In genomic region chr5:141379836-141380773, GRCm38 (mm10) we compare ENCODE assay signal across 11 mouse cellular contexts.
DNase-seq lines count a peak whose midpoint lies in the region; ATAC-seq and TF ChIP-seq lines count a peak whose summit lies in the region.
"Had no signal": no experiment of that assay in that cellular context is flagged by ENCODE, and none has a peak within 500 bp of the region (broad histone marks: within the 10 kb centered on the region; RNA-seq: fewer than 3 reads in every experiment).

No protein-coding gene starts in this region.

- TF ChIP-seq POLR2A in liver, adult 2 months (IDR thresholded peaks at IDR 0.05; ENCODE audit: extremely low read depth, insufficient read depth, low read length) = no peak

- no peaks in the 10 kb centered on the region for H3K36me3 ChIP-seq in liver, adult 2 months (ENCODE audit: control insufficient read depth, insufficient read depth, low read length)
- H3K36me3 ChIP-seq in hindbrain, embryonic 12.5 days = no peaks in the 10 kb centered on the region
- no peaks in the 10 kb centered on the region for H3K36me3 ChIP-seq in limb, embryonic 13.5 days

- peak overlapping the region; percentile 87 for H3K27ac ChIP-seq in liver, adult 2 months (replicated peaks; ENCODE audit: insufficient read depth, low read depth, low read length)
- peak overlapping the region; percentile 67 for H3K27ac ChIP-seq in hindbrain, embryonic 12.5 days
- H3K27ac ChIP-seq in limb, embryonic 13.5 days = no peak overlapping the region; the same call in 1 of the 2 replicates

- TF ChIP-seq CTCF in liver, adult 2 months (IDR thresholded peaks at IDR 0.05; ENCODE audit: low read depth, low read length) = no peak

- H3K27me3 ChIP-seq in liver, adult 2 months (ENCODE audit: control insufficient read depth, insufficient read depth, low read length) = no peaks in the 10 kb centered on the region
- no peaks in the 10 kb centered on the region for H3K27me3 ChIP-seq in hindbrain, embryonic 12.5 days
- no peaks in the 10 kb centered on the region for H3K27me3 ChIP-seq in limb, embryonic 13.5 days

- no peak for DNase-seq in liver, adult 2 months (ENCODE audit: extremely low read depth, low read depth, low spot score)
- DNase-seq in liver = no peak
- peak; percentile 46 for DNase-seq in embryo, embryonic 10.5 days (ENCODE audit: low spot score)
- no peak for DNase-seq in cerebellum, adult 9-11 months
- DNase-seq in frontal cortex, postnatal 14 days (ENCODE audit: low spot score in 2 of 2) = no peak
- no peak for DNase-seq in lung, postnatal 10 days
- DNase-seq: cerebellum, adult 9-10 months; right cerebral cortex, postnatal 14 days; thymus, postnatal 4 days had no signal

- peaks cover 24% of the 10 kb centered on the region for H3K4me1 ChIP-seq in liver, adult 2 months (ENCODE audit: control insufficient read depth, insufficient read depth, low read length)
- peaks cover 17% of the 10 kb centered on the region for H3K4me1 ChIP-seq in hindbrain, embryonic 12.5 days
- peaks cover 20% of the 10 kb centered on the region for H3K4me1 ChIP-seq in limb, embryonic 13.5 days

- no peak overlapping the region for H3K4me2 ChIP-seq in hindbrain, embryonic 12.5 days (replicated peaks)
- H3K4me2 ChIP-seq in limb, embryonic 13.5 days (replicated peaks) = no peak overlapping the region

- H3K79me2 ChIP-seq in liver, adult 2 months (ENCODE audit: control insufficient read depth, insufficient read depth, low read length) = peaks cover 4% of the 10 kb centered on the region; the same call in 1 of the 2 replicates

- H3K9me3 ChIP-seq in hindbrain, embryonic 12.5 days (replicated peaks) = no peaks in the 10 kb centered on the region
- no peaks in the 10 kb centered on the region for H3K9me3 ChIP-seq in limb, embryonic 13.5 days

- H3K4me3 ChIP-seq in liver, adult 2 months (ENCODE audit: insufficient read depth, low read depth, low read length) = peak overlapping the region; percentile 41
- no peak overlapping the region for H3K4me3 ChIP-seq in hindbrain, embryonic 12.5 days
- no peak overlapping the region for H3K4me3 ChIP-seq in limb, embryonic 13.5 days

- peak; percentile 63 for ATAC-seq in hindbrain, embryonic 12.5 days (ENCODE audit: low FRiP score)
- peak; percentile 44; the same call in 1 of the 2 replicates for ATAC-seq in limb, embryonic 13.5 days (ENCODE audit: low FRiP score, low read depth)

- peak overlapping the region; percentile 68 for H3K9ac ChIP-seq in liver, adult 2 months (ENCODE audit: low read depth, low read length)
- H3K9ac ChIP-seq in hindbrain, embryonic 12.5 days = 0 out of 2 replicates have a peak overlapping the region, but pooled peaks have one; percentile 32
- no peak overlapping the region for H3K9ac ChIP-seq in limb, embryonic 13.5 days

- WGBS in liver, adult 2 months = 55% methylated on average over 9 of the region's 9 CpGs
- 48% methylated on average over 9 of the region's 9 CpGs for WGBS in hindbrain, embryonic 12.5 days
- WGBS in limb, embryonic 13.5 days = 31% methylated on average over 9 of the region's 9 CpGs
